Mouse (Mus musculus): Measurements from ENCODE around the gene Adcy2.

DNA sequence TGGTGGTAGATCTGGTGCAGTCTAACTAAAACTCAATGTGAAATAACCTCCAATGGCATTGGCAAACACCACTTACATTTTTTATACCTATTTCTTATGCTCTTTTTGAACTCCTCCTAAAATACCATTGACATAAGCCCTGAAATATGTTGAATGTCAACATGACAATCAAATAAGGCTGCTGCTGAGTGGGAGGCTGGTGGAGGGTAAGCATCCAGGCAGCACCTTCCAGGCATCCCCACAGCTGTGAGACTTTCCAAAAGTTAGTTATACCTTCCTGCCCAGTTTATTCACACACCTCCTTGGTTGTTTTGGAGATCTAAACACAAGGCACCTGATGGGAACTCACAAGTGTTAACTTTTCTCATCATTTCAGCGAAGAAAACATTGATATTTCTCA lies 318.9 kb downstream of the Adcy2 start:
- TF ChIP-seq CTCF (conservative IDR thresholded peaks at IDR 0.05; ENCODE audit: low read length) (no peak), POU5F1 (IDR thresholded peaks at IDR 0.05; ENCODE audit: borderline replicate concordance, low read length) (no peak), NANOG (IDR thresholded peaks at IDR 0.05; ENCODE audit: borderline replicate concordance, low read length) (no peak)
